Mouse (Mus musculus) hindbrain, embryonic 14.5 days (tissue): ENCODE measurements at regions not wholly inside any gene's neighbourhood (a gene's known extent, or its start where the extent isn't known, plus 50 kb on each side); places are given as distances from the start of the nearest gene placed in this dataset.

Source experiments
- ATAC-seq: fragments of 200-750 bp; cut with Nextera tagmentation; 2 replicates; pipeline ENCODE4 v1.8.0; 2017; ENCODE audit warnings: moderate number of reproducible peaks, mild to moderate bottlenecking, moderate TSS enrichment, moderate library complexity; ENCODE audit not compliant: low FRiP score
- DNase-seq: peaks from one replicate; pipeline ENCODE4 v3.0.0-alpha.2; 2015; ENCODE audit warnings: low spot score
- H3K27ac ChIP-seq: fragments of 300-500 bp; sonication (generic); 2 replicates; pipeline ENCODE4 v1.5.1; 2014; ENCODE audit warnings: mild to moderate bottlenecking, moderate library complexity
- H3K27me3 ChIP-seq: fragments of 300-500 bp; sonication (generic); 2 replicates; pipeline ENCODE4 v1.6.1; 2014; ENCODE audit warnings: mild to moderate bottlenecking, low read length, mixed read lengths; ENCODE audit not compliant: control insufficient read depth, insufficient read depth
- H3K36me3 ChIP-seq: fragments of 300-500 bp; sonication (generic); replicated peaks from 2 replicates; pipeline ENCODE4 v1.6.1; 2014; ENCODE audit not compliant: control insufficient read depth, insufficient read depth
- H3K4me1 ChIP-seq: fragments of 300-500 bp; sonication (generic); replicated peaks from 2 replicates; pipeline ENCODE4 v1.6.1; 2014; ENCODE audit warnings: antibody characterized with exemption, low read length, mixed read lengths; ENCODE audit not compliant: control insufficient read depth, insufficient read depth
- H3K4me2 ChIP-seq: fragments of 300-500 bp; sonication (generic); replicated peaks from 2 replicates; pipeline ENCODE4 v1.6.1; 2014; ENCODE audit warnings: mild to moderate bottlenecking, moderate library complexity
- H3K4me3 ChIP-seq: fragments of 300-500 bp; sonication (generic); replicated peaks from 2 replicates; pipeline ENCODE4 v1.5.1; 2014; ENCODE audit warnings: mild to moderate bottlenecking, low read length
- H3K9ac ChIP-seq: fragments of 300-500 bp; sonication (generic); 2 replicates; pipeline ENCODE4 v1.6.1; 2014
- H3K9me3 ChIP-seq: fragments of 300-500 bp; sonication (generic); 2 replicates; pipeline ENCODE4 v1.6.1; 2016; ENCODE audit warnings: low read length; ENCODE audit not compliant: control insufficient read depth
- WGBS: fragments of 180-500 bp; shearing (Covaris S2); extraction: QIAGEN DNeasy Blood & Tissue Kit; methylation state at CpG from one replicate; pipeline ENCODE4 v1.1.7; 2014; 5-methylcytosine and 5-hydroxymethylcytosine counted together

- 93% methylated on average over 3 of the region's 3 CpGs for whole genome bisulfite sequencing
- Histone ChIP-seq H3K36me3 (no peaks in the 10 kb centered on the region), H3K9ac (no peak overlapping the region), H3K27ac (no peak overlapping the region), H3K4me1 (no peaks in the 10 kb centered on the region), H3K9me3 (no peaks in the 10 kb centered on the region), H3K27me3 (no peaks in the 10 kb centered on the region), H3K4me3 (no peak overlapping the region), H3K4me2 (no peak overlapping the region)
- DNase-seq (no peak), ATAC-seq (no peak)
Measured at GRCm38 (mm10) chr2:160148936-160149335, 185.0 kb downstream of the Gm826 start.

GRCm38 (mm10) chr2:160148516-160148915, 185.4 kb downstream of the Gm826 start:
- Histone ChIP-seq H3K36me3 (no peaks in the 10 kb centered on the region), H3K4me1 (no peaks in the 10 kb centered on the region), H3K4me2 (no peak overlapping the region), H3K9ac (no peak overlapping the region), H3K4me3 (no peak overlapping the region), H3K9me3 (no peaks in the 10 kb centered on the region), H3K27me3 (no peaks in the 10 kb centered on the region), H3K27ac (no peak overlapping the region)
- 62% methylated on average over 10 of the region's 10 CpGs for WGBS
- DNase-seq (no peak), ATAC-seq (no peak)

- Histone ChIP-seq H3K4me2 (no peak overlapping the region), H3K27me3 (no peaks in the 10 kb centered on the region), H3K9me3 (no peaks in the 10 kb centered on the region), H3K27ac (no peak overlapping the region), H3K9ac (no peak overlapping the region), H3K4me3 (no peak overlapping the region), H3K4me1 (no peaks in the 10 kb centered on the region), H3K36me3 (no peaks in the 10 kb centered on the region)
- WGBS = 62% methylated on average over 2 of the region's 2 CpGs
- ATAC-seq (no peak), DNase-seq (no peak)
Measured at GRCm38 (mm10) chr2:160148031-160148430, 185.9 kb downstream of the Gm826 start.

- no peak overlapping the region for H3K27ac ChIP-seq
- 73% methylated on average over 4 of the region's 4 CpGs for WGBS
- H3K27me3 ChIP-seq = no peaks in the 10 kb centered on the region
- no peak overlapping the region for H3K4me3 ChIP-seq
- H3K36me3 ChIP-seq = no peaks in the 10 kb centered on the region
- no peak overlapping the region for H3K4me2 ChIP-seq
- H3K4me1 ChIP-seq = 0 out of 2 replicates have a peak, but pooled peaks cover 6% of the 10 kb centered on the region
- no peak overlapping the region for H3K9ac ChIP-seq
- DNase-seq (no peak), ATAC-seq (no peak)
- no peaks in the 10 kb centered on the region for H3K9me3 ChIP-seq
Measured at GRCm38 (mm10) chr2:160140166-160140740, 193.7 kb downstream of the Gm826 start.

GRCm38 (mm10) chr2:160138091-160138490, 195.9 kb downstream of the Gm826 start:
- H3K36me3 ChIP-seq = no peaks in the 10 kb centered on the region
- DNase-seq = no peak
- H3K4me2 ChIP-seq = no peak overlapping the region
- no peak overlapping the region for H3K9ac ChIP-seq
- H3K27ac ChIP-seq = no peak overlapping the region
- WGBS = 89% methylated on average over 2 of the region's 2 CpGs
- H3K4me3 ChIP-seq = no peak overlapping the region
- 0 out of 2 replicates have a peak, but pooled peaks cover 6% of the 10 kb centered on the region for H3K4me1 ChIP-seq
- no peak for ATAC-seq
- H3K27me3 ChIP-seq = no peaks in the 10 kb centered on the region
- no peaks in the 10 kb centered on the region for H3K9me3 ChIP-seq

GRCm38 (mm10) chr2:160131797-160132196, 202.2 kb downstream of the Gm826 start:
- ATAC-seq (no peak), DNase-seq (no peak)
- H3K4me3 ChIP-seq = no peak overlapping the region
- no peak overlapping the region for H3K27ac ChIP-seq
- H3K36me3 ChIP-seq = no peaks in the 10 kb centered on the region
- H3K9me3 ChIP-seq = no peaks in the 10 kb centered on the region
- H3K27me3 ChIP-seq = no peaks in the 10 kb centered on the region
- H3K4me2 ChIP-seq = no peak overlapping the region
- H3K4me1 ChIP-seq = no peaks in the 10 kb centered on the region
- no peak overlapping the region for H3K9ac ChIP-seq
- 52% methylated on average over 2 of the region's 2 CpGs for WGBS

GRCm38 (mm10) chr2:160131386-160131785, 202.6 kb downstream of the Gm826 start:
- H3K9me3 ChIP-seq = no peaks in the 10 kb centered on the region
- no peak overlapping the region for H3K9ac ChIP-seq
- H3K4me2 ChIP-seq = no peak overlapping the region
- H3K4me1 ChIP-seq = no peaks in the 10 kb centered on the region
- DNase-seq = no peak
- no peak for ATAC-seq
- no peak overlapping the region for H3K27ac ChIP-seq
- H3K27me3 ChIP-seq = no peaks in the 10 kb centered on the region
- no peak overlapping the region for H3K4me3 ChIP-seq
- 59% methylated on average over 2 of the region's 2 CpGs for WGBS
- H3K36me3 ChIP-seq = no peaks in the 10 kb centered on the region

- no peaks in the 10 kb centered on the region for H3K36me3 ChIP-seq
- H3K27me3 ChIP-seq = no peaks in the 10 kb centered on the region
- no peak overlapping the region for H3K9ac ChIP-seq
- ATAC-seq (no peak), DNase-seq (no peak)
- no peaks in the 10 kb centered on the region for H3K9me3 ChIP-seq
- no peak overlapping the region for H3K4me2 ChIP-seq
- no peak overlapping the region for H3K4me3 ChIP-seq
- H3K4me1 ChIP-seq = no peaks in the 10 kb centered on the region
- no peak overlapping the region for H3K27ac ChIP-seq
Measured at GRCm38 (mm10) chr2:160117148-160117547, 216.8 kb downstream of the Gm826 start.

GRCm38 (mm10) chr2:160111176-160111692, 222.7 kb downstream of the Gm826 start:
- no peak overlapping the region for H3K4me2 ChIP-seq
- no peaks in the 10 kb centered on the region for H3K9me3 ChIP-seq
- H3K27ac ChIP-seq = no peak overlapping the region
- H3K36me3 ChIP-seq = no peaks in the 10 kb centered on the region
- DNase-seq = no peak
- no peaks in the 10 kb centered on the region for H3K27me3 ChIP-seq
- H3K4me1 ChIP-seq = no peaks in the 10 kb centered on the region
- no peak overlapping the region for H3K9ac ChIP-seq
- H3K4me3 ChIP-seq = no peak overlapping the region
- ATAC-seq = no peak

- Histone ChIP-seq H3K27ac (no peak overlapping the region), H3K4me1 (no peaks in the 10 kb centered on the region), H3K9me3 (no peaks in the 10 kb centered on the region), H3K9ac (no peak overlapping the region), H3K27me3 (no peaks in the 10 kb centered on the region), H3K36me3 (no peaks in the 10 kb centered on the region), H3K4me3 (no peak overlapping the region), H3K4me2 (no peak overlapping the region)
- DNase-seq (no peak), ATAC-seq (no peak)
- WGBS = 32% methylated on average over 12 of the region's 12 CpGs
Measured at GRCm38 (mm10) chr2:160093078-160093477, 240.9 kb downstream of the Gm826 start.
